Mouse (Mus musculus) kidney, adult 2 months (tissue): ENCODE results near the gene 1110059E24Rik.

ENCODE experiments used
- CTCF ChIP-seq: fragments of 200-500 bp; conservative IDR thresholded peaks from 2 replicates; pipeline ENCODE4 v1.5.1; 2011; ENCODE audit warnings: low read depth, mild to moderate bottlenecking, control low read depth, low read length, moderate library complexity, mixed read lengths; ENCODE audit not compliant: insufficient read depth, insufficient read length
- POLR2A ChIP-seq: fragments of 200-500 bp; IDR thresholded peaks from one replicate; pipeline ENCODE4 v1.6.1; 2011; ENCODE audit warnings: low read depth, low read length, control low read depth

- TF ChIP-seq CTCF (no peak), POLR2A (no peak)
These were observed 75.3 kb downstream of the 1110059E24Rik start for GRCm38 (mm10) chr19:21577443-21577842.
